Mouse (Mus musculus) spleen, adult 2 months (tissue): ENCODE measurements around the gene Icam1.

Experiments used
- CTCF ChIP-seq: fragments of 200-500 bp; IDR thresholded peaks from 2 replicates; pipeline ENCODE4 v1.5.1; 2011; ENCODE audit warnings: mild to moderate bottlenecking, inconsistent platforms; ENCODE audit not compliant: insufficient read depth, insufficient read length, insufficient replicate concordance; ENCODE audit errors: extremely low read depth
- POLR2A ChIP-seq: fragments of 200-500 bp; IDR thresholded peaks from 2 replicates; pipeline ENCODE4 v1.6.1; 2011; ENCODE audit warnings: low read depth, low read length, inconsistent platforms

GRCm38 (mm10) chr9:21015571-21016130 lies at the start of gene Icam1:
- no peak for TF ChIP-seq CTCF
- TF ChIP-seq POLR2A = peak; percentile 99
